Mouse (Mus musculus): ENCODE data around the gene Gm28051.

DNA sequence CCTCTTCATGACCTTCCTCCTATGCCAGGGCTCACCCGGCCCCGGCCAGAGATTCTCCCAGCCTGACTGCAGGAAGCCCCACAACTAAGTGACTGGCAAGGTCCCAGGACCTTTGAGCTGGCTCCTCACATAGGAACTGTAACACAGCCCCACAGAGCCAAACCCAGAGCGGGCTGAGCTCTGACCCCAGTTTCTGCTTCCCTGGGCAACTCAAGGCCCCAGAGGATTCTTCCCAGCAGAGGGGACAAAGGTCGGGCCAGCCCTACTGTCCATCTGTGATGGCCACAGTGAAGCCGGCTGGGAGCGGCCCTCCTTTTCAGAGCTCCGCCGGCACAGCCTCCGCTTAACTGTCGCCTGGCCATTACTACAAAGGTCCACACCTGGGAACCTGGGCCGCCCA, 66.4 kb downstream of the Gm28051 start:
- no peak for TF ChIP-seq CTCF (IDR thresholded peaks at IDR 0.05; ENCODE audit: extremely low read depth, insufficient read depth, low read length)
- TF ChIP-seq POLR2A (IDR thresholded peaks at IDR 0.05; ENCODE audit: extremely low read depth, insufficient read depth, low read length), result no peak

Measured in cortical plate, adult 2 months (tissue).